Mouse (Mus musculus) E14TG2a.4 (cell line): Measurements from ENCODE around the gene Dgki.

Source experiments
- CTCF ChIP-seq: conservative IDR thresholded peaks from 2 replicates; pipeline ENCODE4 v1.5.1; 2014; ENCODE audit warnings: low read length
- NANOG ChIP-seq: IDR thresholded peaks from 2 replicates; pipeline ENCODE4 v1.6.1; 2014; ENCODE audit warnings: borderline replicate concordance, low read length, mixed read lengths

DNA sequence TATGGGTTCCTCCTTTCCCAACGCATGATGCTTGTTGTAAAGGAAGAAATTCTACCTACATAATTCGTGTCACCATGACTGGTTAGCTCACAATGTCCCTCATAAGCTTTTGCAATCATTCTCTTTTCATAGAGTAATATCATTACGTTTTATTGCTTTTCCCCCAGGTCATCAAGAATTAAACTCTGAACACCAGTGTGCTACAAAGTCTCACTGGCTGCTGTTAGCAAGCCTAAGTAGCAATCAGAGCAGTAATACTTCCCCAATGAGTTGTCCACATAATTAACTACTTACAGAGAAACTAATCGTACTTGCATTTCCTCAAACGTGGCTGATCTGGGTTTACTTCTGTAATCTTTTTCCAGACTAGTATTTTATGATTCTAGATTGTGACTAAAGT is 296.7 kb downstream of the Dgki start:
- no peak for TF ChIP-seq CTCF
- no peak for TF ChIP-seq NANOG
